Mouse (Mus musculus): Measurements from ENCODE around the gene Upp2.

The Upp2 gene

GRCm38 (mm10) chr2:58672520-58672919 is 105.4 kb downstream of the Upp2 start:
- DNase-seq (ENCODE audit: low read depth, low spot score), result no peak

DNA sequence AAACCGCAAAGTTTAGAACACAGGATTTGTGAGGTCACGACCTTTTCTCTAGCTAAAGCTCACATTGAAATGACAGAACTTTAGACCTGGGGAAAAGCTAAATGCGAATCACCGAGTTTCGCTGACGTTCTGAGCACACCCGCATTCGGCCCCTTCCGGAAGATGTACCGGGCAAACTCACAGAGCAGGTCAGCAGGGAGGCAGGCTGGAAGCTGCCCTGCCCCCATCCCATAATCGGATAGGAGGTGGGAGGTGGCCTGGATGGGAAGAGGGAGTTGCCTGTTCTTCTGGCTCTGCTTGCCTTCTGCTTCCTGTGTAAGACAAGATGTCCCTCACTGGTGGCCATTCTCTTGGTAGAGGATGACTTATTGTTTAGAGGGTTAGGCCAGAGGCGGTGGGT is 112.9 kb downstream of the Upp2 start:
- no peak for DNase-seq (ENCODE audit: low read depth, low spot score)

DNA sequence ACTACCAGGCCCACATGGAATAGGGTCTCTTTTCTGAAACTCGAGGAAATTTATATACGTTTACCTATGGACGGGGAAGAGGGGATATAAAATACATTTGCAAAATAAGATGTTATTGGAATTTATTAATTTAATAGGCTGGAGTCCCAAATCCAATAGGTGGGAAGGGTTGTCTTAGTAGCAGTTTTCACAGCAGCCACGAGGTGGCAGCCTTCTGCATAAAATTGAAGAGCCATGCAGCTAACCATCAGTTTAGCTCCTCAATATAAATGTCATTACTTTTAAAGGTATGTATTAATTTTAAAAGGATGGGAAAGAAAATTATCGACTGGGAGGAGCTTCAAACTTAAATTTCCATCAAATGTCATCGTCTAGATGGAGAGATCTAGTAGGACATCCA is 113.7 kb downstream of the Upp2 start:
- DNase-seq (ENCODE audit: low read depth, low spot score), result peak; percentile 2

DNA sequence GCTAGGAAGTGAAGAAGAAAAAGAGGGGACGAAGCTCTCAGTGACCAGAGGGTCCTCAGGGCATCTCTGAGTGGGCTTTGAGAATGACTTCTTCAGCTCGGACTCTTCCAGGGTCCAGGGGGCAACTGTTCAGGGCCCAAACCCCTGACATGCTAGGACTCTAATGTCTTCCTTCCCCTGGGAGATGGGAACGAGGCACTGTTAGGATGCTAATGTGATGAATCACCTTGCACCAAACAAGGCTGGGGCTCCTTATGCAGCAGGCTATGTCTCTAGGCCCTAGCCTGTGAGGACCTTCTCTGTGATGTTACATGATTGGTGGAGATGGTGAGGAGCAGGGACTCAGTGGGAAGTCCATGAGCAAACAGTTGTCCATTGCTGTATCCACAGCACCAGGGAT is 114.3 kb downstream of the Upp2 start:
- no peak for DNase-seq (ENCODE audit: low read depth, low spot score)

- no peak for DNase-seq (ENCODE audit: low read depth, low spot score)
These were observed 130.4 kb downstream of the Upp2 start for GRCm38 (mm10) chr2:58697501-58697900.

- DNase-seq (ENCODE audit: low read depth, low spot score), result no peak
These were observed 132.8 kb downstream of the Upp2 start for GRCm38 (mm10) chr2:58699931-58700330.

GRCm38 (mm10) chr2:58700354-58700753 is 133.3 kb downstream of the Upp2 start:
- no peak for DNase-seq (ENCODE audit: low read depth, low spot score)

DNA sequence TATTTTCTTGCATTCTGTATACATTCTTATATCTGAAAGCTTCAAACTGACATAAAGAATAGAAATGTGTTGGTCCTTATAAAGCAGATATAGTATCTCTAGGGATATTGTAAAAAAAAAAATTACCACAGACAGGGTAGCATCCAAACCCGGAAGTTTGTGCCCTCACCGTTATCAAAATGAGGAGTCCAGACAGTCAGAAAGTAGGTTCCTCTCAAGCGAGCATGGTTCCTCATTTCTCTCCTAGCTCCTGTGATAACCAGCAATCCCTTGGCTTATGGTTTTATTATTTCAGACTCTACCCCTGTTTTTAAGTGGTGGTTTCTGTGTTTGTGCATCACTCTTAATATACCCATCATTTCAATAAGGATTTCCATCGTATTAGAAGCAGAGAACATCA is 134.5 kb downstream of the Upp2 start:
- no peak for DNase-seq (ENCODE audit: low read depth, low spot score)

- DNase-seq (ENCODE audit: low read depth, low spot score), result no peak
These were observed 136.1 kb downstream of the Upp2 start for GRCm38 (mm10) chr2:58703226-58703625.

- no peak for DNase-seq (ENCODE audit: low read depth, low spot score)
These were observed 136.5 kb downstream of the Upp2 start for GRCm38 (mm10) chr2:58703646-58704045.

DNA sequence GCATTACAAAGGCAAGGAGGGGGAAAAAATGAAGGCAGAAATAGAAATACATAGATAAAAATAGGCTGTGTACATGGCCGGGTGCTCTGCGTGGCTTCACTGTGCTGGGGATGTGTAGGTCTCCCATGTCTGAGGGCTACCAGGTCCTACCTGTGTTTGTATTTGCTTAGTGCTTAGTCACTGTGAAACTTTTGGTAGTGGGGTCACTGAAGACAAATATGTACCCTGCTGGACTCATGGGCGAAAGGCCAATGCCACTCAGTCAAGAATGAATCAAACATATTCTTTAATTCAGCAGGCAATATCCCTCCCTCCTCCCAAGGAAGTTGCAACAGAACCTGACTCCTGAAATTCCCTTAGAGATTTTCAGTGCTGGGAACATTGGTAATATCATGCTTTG is 137.5 kb downstream of the Upp2 start:
- no peak for DNase-seq (ENCODE audit: low read depth, low spot score)

- no peak for DNase-seq (ENCODE audit: low read depth, low spot score)
These were observed 140.6 kb downstream of the Upp2 start for GRCm38 (mm10) chr2:58707676-58708075.

- DNase-seq (ENCODE audit: low read depth, low spot score), result no peak
These were observed 143.1 kb downstream of the Upp2 start for GRCm38 (mm10) chr2:58710234-58710633.

DNA sequence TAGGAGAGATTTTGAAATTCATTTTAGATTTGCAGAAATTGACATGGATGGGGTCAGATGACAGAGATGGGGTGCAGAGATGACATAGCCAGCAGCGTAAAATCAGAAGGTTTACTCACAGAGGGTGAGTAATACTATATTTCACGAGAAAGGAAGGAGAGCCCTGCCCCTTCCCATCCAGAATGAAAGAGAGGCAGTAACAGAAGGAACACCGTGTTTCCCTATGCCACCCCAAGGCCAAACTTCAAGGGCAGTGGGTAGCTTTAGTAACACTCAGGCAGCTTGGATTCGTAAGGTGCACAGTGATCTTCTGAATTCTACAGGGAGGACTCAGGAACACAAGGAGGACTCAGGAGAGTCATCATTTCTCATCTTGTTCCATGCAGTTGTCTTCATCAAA is 144.0 kb downstream of the Upp2 start:
- no peak for DNase-seq (ENCODE audit: low read depth, low spot score)

- no peak for DNase-seq (ENCODE audit: low read depth, low spot score)
These were observed 144.4 kb downstream of the Upp2 start for GRCm38 (mm10) chr2:58711491-58711890.

- DNase-seq (ENCODE audit: low read depth, low spot score), result no peak
These were observed 144.8 kb downstream of the Upp2 start for GRCm38 (mm10) chr2:58711935-58712334.

DNA sequence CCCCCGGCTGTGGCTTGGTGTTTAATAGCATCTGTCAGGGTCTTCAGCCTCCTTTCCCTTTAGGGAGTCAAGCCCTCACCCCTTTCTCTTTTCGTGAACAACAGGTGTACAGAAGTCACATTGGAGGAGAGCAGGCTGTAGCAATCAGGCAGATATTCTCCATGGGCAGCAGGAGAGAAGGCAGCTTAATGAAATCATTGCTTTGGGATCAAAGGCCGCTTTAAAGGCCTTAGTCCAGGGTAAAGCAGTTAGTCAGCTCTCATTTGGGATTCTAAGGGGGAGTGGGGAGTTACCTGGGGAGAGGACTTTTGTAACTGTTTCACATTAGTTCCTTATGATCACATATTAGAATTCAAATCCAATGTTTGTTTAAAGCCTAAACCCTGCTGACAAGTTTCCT is 150.8 kb downstream of the Upp2 start:
- DNase-seq (ENCODE audit: low read depth, low spot score), result no peak

DNA sequence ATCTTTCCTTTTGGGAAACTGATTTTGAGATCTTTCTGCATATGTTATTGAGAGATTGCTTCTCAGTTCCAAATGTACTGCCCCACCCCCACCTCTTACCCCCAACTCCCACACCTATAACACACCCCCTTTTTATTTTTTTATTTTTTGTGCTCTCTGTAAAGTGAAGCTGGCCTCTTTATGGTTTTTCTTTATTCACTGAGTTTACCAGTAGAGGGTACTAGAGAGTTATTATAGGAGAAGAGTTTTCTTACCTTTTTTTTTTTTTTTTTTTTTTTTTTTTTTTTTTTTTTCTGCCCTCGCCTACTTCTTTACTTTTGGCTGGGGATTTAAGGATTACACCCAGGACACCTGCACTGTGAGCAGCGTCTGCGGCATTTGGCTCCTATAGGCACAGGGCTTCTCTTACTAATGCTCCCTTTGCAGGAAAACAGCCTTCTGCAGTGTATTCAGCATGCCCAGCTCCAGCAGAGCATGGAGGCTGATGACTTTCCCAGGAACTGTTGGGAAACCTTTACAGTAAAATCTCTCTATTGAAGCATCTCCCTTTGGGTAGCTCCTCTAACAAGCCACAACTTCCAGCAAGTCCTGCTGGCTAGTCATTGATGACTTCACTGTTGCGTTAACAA is 170.2 kb downstream of the Upp2 start:
- DNase-seq (ENCODE audit: low read depth, low spot score), result no peak

GRCm38 (mm10) chr2:58741213-58741612 is 174.1 kb downstream of the Upp2 start:
- DNase-seq (ENCODE audit: low read depth, low spot score), result no peak

DNA sequence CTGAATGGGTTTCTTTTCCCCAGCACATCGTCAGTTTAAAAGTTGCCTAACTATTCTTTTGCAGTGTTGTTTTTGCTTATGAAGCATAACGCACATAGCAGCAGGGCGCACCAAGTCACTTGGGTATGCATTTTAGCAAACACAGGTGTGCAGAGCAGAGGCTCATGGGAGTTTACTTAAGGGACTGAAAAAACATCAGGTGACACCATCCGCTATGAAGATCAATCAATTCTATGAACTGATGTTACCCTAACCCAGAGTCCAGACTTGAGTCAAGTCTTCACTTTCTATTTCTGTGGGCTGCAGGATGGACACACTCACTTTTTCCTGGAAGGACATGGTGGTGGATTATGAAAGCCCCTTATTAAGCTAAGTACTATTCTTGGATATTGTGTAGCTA is 174.9 kb downstream of the Upp2 start:
- DNase-seq (ENCODE audit: low read depth, low spot score), result no peak

- DNase-seq (ENCODE audit: low read depth, low spot score), result no peak
These were observed 176.3 kb downstream of the Upp2 start for GRCm38 (mm10) chr2:58743446-58743845.

DNA sequence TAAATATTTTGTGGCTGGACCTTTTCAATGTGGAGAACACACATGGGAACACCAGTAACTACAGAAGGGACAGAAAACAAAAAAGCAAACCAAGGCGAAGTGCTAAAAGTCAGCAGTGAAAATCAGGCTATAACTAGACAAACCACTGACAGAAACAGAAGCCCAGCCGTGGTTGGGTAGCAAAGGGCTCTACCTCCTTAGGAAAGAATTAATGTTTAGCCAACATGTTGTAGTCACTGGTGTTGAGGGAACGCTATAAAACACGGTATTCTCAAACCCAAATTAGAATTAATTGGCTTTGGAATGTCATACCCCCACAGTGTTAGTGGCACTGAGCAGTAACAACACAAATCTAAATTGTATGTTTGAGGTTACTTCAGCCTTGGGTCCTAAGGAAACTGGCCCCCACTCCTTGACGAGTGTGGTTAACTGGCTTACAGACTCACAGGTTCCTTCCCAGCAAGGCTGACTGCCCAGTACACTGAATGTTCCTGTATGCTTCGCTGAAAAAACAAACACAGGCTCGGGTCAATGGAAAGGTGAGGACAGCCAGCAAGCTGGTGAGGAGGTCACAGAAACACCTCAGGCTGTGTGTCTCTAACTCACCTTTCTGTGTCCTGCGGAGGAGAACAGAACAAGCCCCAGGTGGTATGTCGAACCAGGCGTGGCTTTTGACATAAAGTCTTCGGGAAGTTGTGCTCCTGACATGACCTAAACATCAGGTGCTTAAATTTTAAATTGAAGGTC is 180.6 kb downstream of the Upp2 start:
- DNase-seq (ENCODE audit: low read depth, low spot score), result no peak

- no peak for DNase-seq (ENCODE audit: low read depth, low spot score)
These were observed 181.2 kb downstream of the Upp2 start for GRCm38 (mm10) chr2:58748296-58748695.

- no peak for DNase-seq (ENCODE audit: low read depth, low spot score)
These were observed 185.8 kb downstream of the Upp2 start for GRCm38 (mm10) chr2:58752891-58753290.

Data from A20 (cell line).